Mouse (Mus musculus) mammary gland, adult 2 months (tissue): Measurements from ENCODE around the gene 1700012B09Rik. TPM values are rescaled to one million over a fixed set of nuclear protein-coding genes. Genes with fewer than 3 reads are reported as not detected.

ENCODE experiments used
- polyA plus RNA-seq: library from polyadenylated mRNA; depleted of rRNA; stranded (reverse); fragments of >200 nt; gene quantifications from 2 replicates; pipeline ENCODE4 v1.2.3, GENCODE M21; 2012; ENCODE audit warnings: low replicate concordance; rRNA removed

The 1700012B09Rik gene
- not detected in 2 replicates for polyA plus RNA-seq

GRCm38 (mm10) chr9:14770803-14771471 lies at the start of gene 1700012B09Rik:
TSS of gene 1700012B09Rik (minus strand) at chr9:14771030.

GRCm38 (mm10) chr9:14784039-14785002 lies 13.5 kb upstream of the 1700012B09Rik start, which contains the start of the genes Mre11a and Ankrd49:
TSS of gene Mre11a (plus strand) at chr9:14784654.
TSS of gene Ankrd49 (minus strand) at chr9:14784856.

GRCm38 (mm10) chr9:14752001-14752522 lies 18.8 kb downstream of the 1700012B09Rik start, which contains the start of gene Fut4:
TSS of gene Fut4 (minus strand) at chr9:14752393.

GRCm38 (mm10) chr9:14740151-14740924 lies 30.5 kb downstream of the 1700012B09Rik start, which contains the start of gene Piwil4:
TSS of gene Piwil4 (minus strand) at chr9:14740733.

Other genes with a start within 250 kb of the 1700012B09Rik start
- 40.1 and 73.9 TPM in 2 replicates for gene Amotl1, start 126.0 kb downstream of the 1700012B09Rik start, polyA plus RNA-seq
- 0.25 and 0.50 TPM in 2 replicates for gene Piwil4, start 30.3 kb downstream of the 1700012B09Rik start, polyA plus RNA-seq
- gene Fut4, start 18.6 kb downstream of the 1700012B09Rik start, polyA plus RNA-seq, result 1.4 and 3.4 TPM in 2 replicates
- 2.7 and 6.7 TPM in 2 replicates for gene Mre11a, start 13.6 kb upstream of the 1700012B09Rik start, polyA plus RNA-seq
- gene Ankrd49, start 13.8 kb upstream of the 1700012B09Rik start, polyA plus RNA-seq, result 3.6 and 8.4 TPM in 2 replicates
- gene Gpr83, start 89.2 kb upstream of the 1700012B09Rik start, polyA plus RNA-seq, result 2.8 and 2.9 TPM in 2 replicates
- 19.6 and 30.6 TPM in 2 replicates for gene Izumo1r, start 132.9 kb upstream of the 1700012B09Rik start, polyA plus RNA-seq